13 mouse cellular contexts compared by ENCODE assay signal in the genomic region with DNA sequence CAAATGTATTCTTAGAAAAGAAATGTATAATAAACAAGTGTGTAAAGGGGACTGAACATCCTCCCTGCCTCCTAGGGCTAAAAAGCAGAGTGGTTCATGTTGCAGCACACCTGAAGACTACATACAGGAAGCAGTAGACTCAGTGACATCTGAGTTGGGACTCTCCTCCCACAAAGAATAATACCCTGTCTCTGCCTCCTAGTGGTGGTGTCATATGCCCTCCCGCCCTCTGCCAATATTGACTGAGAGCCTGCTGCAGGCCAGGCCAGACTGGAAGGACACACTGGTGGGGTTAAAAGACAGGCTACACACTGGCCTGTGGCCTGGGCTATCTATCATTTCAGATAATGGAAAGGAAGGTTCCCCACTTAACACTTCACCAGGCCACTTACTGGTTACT. TPM values are rescaled to one million over a fixed set of nuclear protein-coding genes. Genes with fewer than 3 reads are reported as not detected.
DNase-seq lines count a peak whose midpoint lies in the region; ATAC-seq and TF ChIP-seq lines count a peak whose summit lies in the region.
"Had no signal": no experiment of that assay in that cellular context is flagged by ENCODE, and none has a peak within 500 bp of the region (broad histone marks: within the 10 kb centered on the region; RNA-seq: fewer than 3 reads in every experiment).

No protein-coding gene starts in this region.

- WGBS in heart, embryonic 12.5 days: 50% methylated on average over 1 of the region's 1 CpGs
- 71% methylated on average over 1 of the region's 1 CpGs for WGBS in lung, postnatal 0 days
- WGBS in liver, embryonic 11.5 days: 39% methylated on average over 1 of the region's 1 CpGs
- 90% methylated on average over 1 of the region's 1 CpGs for WGBS in stomach, embryonic 15.5 days

- no peak for DNase-seq in heart, postnatal 25 days (ENCODE audit: low spot score)
- DNase-seq in lung, postnatal 0 days (ENCODE audit: low spot score): no peak
- DNase-seq in lung, postnatal 4 days: no peak
- no peak for DNase-seq in liver, embryonic 11.5 days (ENCODE audit: low spot score)
- DNase-seq in layer of hippocampus, postnatal 10 days (ENCODE audit: low spot score in 2 of 2): no peak
- DNase-seq in lung, postnatal 10 days: no peak
- DNase-seq: cerebellum, postnatal 10 days had no signal

- peak overlapping the region; percentile 43 for H3K4me2 ChIP-seq in heart, embryonic 12.5 days
- H3K4me2 ChIP-seq in lung, postnatal 0 days (replicated peaks; ENCODE audit: low read depth, low read length): no peak overlapping the region
- H3K4me2 ChIP-seq in liver, embryonic 11.5 days: peak overlapping the region; percentile 9; the same call in 1 of the 2 replicates
- H3K4me2 ChIP-seq in stomach, embryonic 15.5 days: no peak overlapping the region
- H3K4me2 ChIP-seq: embryonic facial prominence, embryonic 13.5 days; hindbrain, embryonic 13.5 days; limb, embryonic 12.5 days; midbrain, embryonic 11.5 days had no signal

- no peaks in the 10 kb centered on the region for H3K9me3 ChIP-seq in heart, embryonic 12.5 days (replicated peaks)
- no peaks in the 10 kb centered on the region for H3K9me3 ChIP-seq in lung, postnatal 0 days (ENCODE audit: low read length)
- H3K9me3 ChIP-seq in liver, embryonic 11.5 days (ENCODE audit: control insufficient read depth, low read length): no peaks in the 10 kb centered on the region
- H3K9me3 ChIP-seq in stomach, embryonic 15.5 days: no peaks in the 10 kb centered on the region
- H3K9me3 ChIP-seq: embryonic facial prominence, embryonic 13.5 days; hindbrain, embryonic 13.5 days; limb, embryonic 12.5 days had no signal

- TF ChIP-seq CTCF in lung, postnatal 0 days (IDR thresholded peaks at IDR 0.05): peak; percentile 35

- TF ChIP-seq EP300 in lung, postnatal 0 days (IDR thresholded peaks at IDR 0.05): no peak

- H3K9ac ChIP-seq in heart, embryonic 12.5 days: no peak overlapping the region
- H3K9ac ChIP-seq in lung, postnatal 0 days (replicated peaks; ENCODE audit: low read depth): no peak overlapping the region
- no peak overlapping the region for H3K9ac ChIP-seq in liver, embryonic 11.5 days (ENCODE audit: low read depth, low read length)
- no peak overlapping the region for H3K9ac ChIP-seq in stomach, embryonic 15.5 days
- H3K9ac ChIP-seq: embryonic facial prominence, embryonic 13.5 days; limb, embryonic 12.5 days had no signal

- H3K27me3 ChIP-seq in heart, embryonic 12.5 days (replicated peaks): no peaks in the 10 kb centered on the region
- no peaks in the 10 kb centered on the region for H3K27me3 ChIP-seq in lung, postnatal 0 days (replicated peaks; ENCODE audit: insufficient read depth, low read length)
- no peaks in the 10 kb centered on the region for H3K27me3 ChIP-seq in liver, embryonic 11.5 days (replicated peaks; ENCODE audit: control insufficient read depth, insufficient read depth, low read length)
- H3K27me3 ChIP-seq in stomach, embryonic 15.5 days (replicated peaks): no peaks in the 10 kb centered on the region
- H3K27me3 ChIP-seq: embryonic facial prominence, embryonic 13.5 days; hindbrain, embryonic 13.5 days; limb, embryonic 12.5 days had no signal

- H3K4me1 ChIP-seq in heart, embryonic 12.5 days (replicated peaks): peaks cover 94% of the 10 kb centered on the region
- H3K4me1 ChIP-seq in lung, postnatal 0 days (ENCODE audit: insufficient read depth, low read depth, low read length): peaks cover 20% of the 10 kb centered on the region; the same call in 1 of the 2 replicates
- H3K4me1 ChIP-seq in liver, embryonic 11.5 days (replicated peaks; ENCODE audit: control insufficient read depth, insufficient read depth, low read length): peaks cover 58% of the 10 kb centered on the region
- peaks cover 37% of the 10 kb centered on the region for H3K4me1 ChIP-seq in stomach, embryonic 15.5 days

- peaks cover 36% of the 10 kb centered on the region for H3K36me3 ChIP-seq in heart, embryonic 12.5 days
- no peaks in the 10 kb centered on the region for H3K36me3 ChIP-seq in lung, postnatal 0 days (ENCODE audit: insufficient read depth, low read length)
- H3K36me3 ChIP-seq in liver, embryonic 11.5 days (ENCODE audit: control insufficient read depth, insufficient read depth, low read length): peaks cover 17% of the 10 kb centered on the region
- H3K36me3 ChIP-seq in stomach, embryonic 15.5 days: 0 out of 2 replicates have a peak, but pooled peaks cover 5% of the 10 kb centered on the region

- no peak for ATAC-seq in heart, embryonic 12.5 days (ENCODE audit: insufficient number of reproducible peaks, low FRiP score)
- ATAC-seq in lung, postnatal 0 days: no peak
- ATAC-seq in liver, embryonic 11.5 days (replicated peaks; ENCODE audit: low FRiP score): no peak; the same call in 1 of the 2 replicates
- ATAC-seq in stomach, embryonic 15.5 days (ENCODE audit: insufficient read depth, low FRiP score, low read depth): peak; percentile 24; the same call in 1 of the 2 replicates

- H3K4me3 ChIP-seq in heart, embryonic 12.5 days: no peak overlapping the region
- H3K4me3 ChIP-seq in lung, postnatal 0 days (ENCODE audit: low read depth, low read length): no peak overlapping the region
- no peak overlapping the region for H3K4me3 ChIP-seq in liver, embryonic 11.5 days (ENCODE audit: low read depth, low read length)
- no peak overlapping the region for H3K4me3 ChIP-seq in stomach, embryonic 15.5 days (replicated peaks)
- H3K4me3 ChIP-seq: embryonic facial prominence, embryonic 13.5 days; hindbrain, embryonic 13.5 days; limb, embryonic 12.5 days had no signal

- H3K27ac ChIP-seq in heart, embryonic 12.5 days (ENCODE audit: poor library complexity, severe bottlenecking): peak overlapping the region; percentile 83
- peak overlapping the region; percentile 47 for H3K27ac ChIP-seq in lung, postnatal 0 days (ENCODE audit: low read length)
- H3K27ac ChIP-seq in liver, embryonic 11.5 days (ENCODE audit: low read depth, low read length): no peak overlapping the region
- no peak overlapping the region for H3K27ac ChIP-seq in stomach, embryonic 15.5 days
- H3K27ac ChIP-seq: embryonic facial prominence, embryonic 13.5 days; hindbrain, embryonic 13.5 days; limb, embryonic 12.5 days had no signal

- intact Hi-C loops in heart, postnatal 25 days (cut with DNase I): no loop called here

RNA-seq across cellular contexts. Expression of a gene that starts 7.8 kb away (rescaled TPM):
- polyA plus RNA-seq in heart, embryonic 12.5 days (2016; fragmentation: Nextera tagmentation; extraction: Ambion mirVana): 330 and 331 TPM in 2 replicates
- 1 to 10 TPM; 7.3 to 8.0 TPM for total RNA-seq in heart, postnatal 25 days (2021)
- polyA plus RNA-seq in lung, postnatal 0 days (2015; fragmentation: Nextera tagmentation; extraction: Ambion mirVana): 16.7 and 20.4 TPM in 2 replicates
- polyA plus RNA-seq in liver, embryonic 11.5 days (2014; fragmentation: Nextera tagmentation; extraction: Ambion mirVana): 150 and 153 TPM in 2 replicates
- 119 and 129 TPM in 2 replicates for polyA plus RNA-seq in stomach, embryonic 15.5 days (2015; fragmentation: Nextera tagmentation; extraction: Ambion mirVana)
- 10 to 100 TPM; 53.4 to 60.4 TPM for total RNA-seq in layer of hippocampus, postnatal 10 days (2021)

RNA-seq across cellular contexts. Expression of a gene that starts 57.7 kb away (rescaled TPM):
- polyA plus RNA-seq in heart, embryonic 12.5 days (2016; fragmentation: Nextera tagmentation; extraction: Ambion mirVana): 8.3 and 11.5 TPM in 2 replicates
- 10 to 100 TPM; 21.4 to 25.0 TPM for total RNA-seq in heart, postnatal 25 days (2021)
- 4.6 and 5.8 TPM in 2 replicates for polyA plus RNA-seq in lung, postnatal 0 days (2015; fragmentation: Nextera tagmentation; extraction: Ambion mirVana)
- polyA plus RNA-seq in liver, embryonic 11.5 days (2014; fragmentation: Nextera tagmentation; extraction: Ambion mirVana): 5.4 and 8.1 TPM in 2 replicates
- 4.6 and 5.5 TPM in 2 replicates for polyA plus RNA-seq in stomach, embryonic 15.5 days (2015; fragmentation: Nextera tagmentation; extraction: Ambion mirVana)
- 1 to 10 TPM; 6.2 to 7.7 TPM for total RNA-seq in layer of hippocampus, postnatal 10 days (2021)

Comparison
In these comparisons a context has a peak if more than half of its experiments do, and no peak if none do; other contexts are left out.
1. H3K27ac ChIP-seq: peak in heart, embryonic 12.5 days (single experiment) and lung, postnatal 0 days (single experiment); none in liver, embryonic 11.5 days (single experiment) and stomach, embryonic 15.5 days (single experiment).
2. H3K4me2 ChIP-seq: peak in heart, embryonic 12.5 days (single experiment) and liver, embryonic 11.5 days (single experiment); none in lung, postnatal 0 days (single experiment) and stomach, embryonic 15.5 days (single experiment).